Mouse (Mus musculus): Measurements from ENCODE around the gene Pakap. TPM values are rescaled to one million over a fixed set of nuclear protein-coding genes. Genes with fewer than 3 reads are reported as not detected.

Pakap gene
- polyA plus RNA-seq, 1 experiment: not detected

GRCm38 (mm10) chr4:57832318-57832717 is 264.3 kb downstream of the Pakap start:
- Histone ChIP-seq H3K27ac (ENCODE audit: insufficient read depth, low read depth, low read length) (no peak overlapping the region), H3K4me3 (ENCODE audit: insufficient read depth, low read length) (no peak overlapping the region), H3K4me1 (ENCODE audit: control insufficient read depth, insufficient read depth, low read length) (no peaks in the 10 kb centered on the region)
- TF ChIP-seq POLR2A (IDR thresholded peaks at IDR 0.05; ENCODE audit: borderline replicate concordance, low read depth, low read length): no peak
- TF ChIP-seq CTCF (IDR thresholded peaks at IDR 0.05; ENCODE audit: low read depth, low read length): no peak

DNA sequence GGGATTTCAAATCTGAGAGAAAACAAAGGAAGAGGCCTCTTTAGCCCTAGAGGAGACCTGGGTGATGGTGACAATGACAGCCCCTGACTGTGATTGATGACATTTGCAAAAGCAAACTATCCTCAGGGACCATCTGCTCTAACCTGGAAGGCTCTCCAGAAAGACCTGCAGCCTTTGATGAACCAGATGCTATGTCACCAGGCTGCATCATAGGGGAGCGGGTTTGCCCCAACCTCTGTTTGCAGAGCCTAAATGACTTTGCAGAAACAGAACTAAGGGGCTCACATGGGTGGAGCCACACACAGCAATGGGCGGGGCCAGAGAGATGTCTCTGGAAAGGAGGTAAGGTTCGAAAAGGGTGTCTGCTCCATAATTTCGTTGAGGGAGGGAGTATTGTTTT is 265.1 kb downstream of the Pakap start:
- H3K4me3 ChIP-seq (ENCODE audit: insufficient read depth, low read length): no peak overlapping the region
- H3K27ac ChIP-seq (ENCODE audit: insufficient read depth, low read depth, low read length): no peak overlapping the region
- no peaks in the 10 kb centered on the region for H3K4me1 ChIP-seq (ENCODE audit: control insufficient read depth, insufficient read depth, low read length)
- TF ChIP-seq CTCF (IDR thresholded peaks at IDR 0.05; ENCODE audit: low read depth, low read length) (no peak), POLR2A (IDR thresholded peaks at IDR 0.05; ENCODE audit: borderline replicate concordance, low read depth, low read length) (no peak)

DNA sequence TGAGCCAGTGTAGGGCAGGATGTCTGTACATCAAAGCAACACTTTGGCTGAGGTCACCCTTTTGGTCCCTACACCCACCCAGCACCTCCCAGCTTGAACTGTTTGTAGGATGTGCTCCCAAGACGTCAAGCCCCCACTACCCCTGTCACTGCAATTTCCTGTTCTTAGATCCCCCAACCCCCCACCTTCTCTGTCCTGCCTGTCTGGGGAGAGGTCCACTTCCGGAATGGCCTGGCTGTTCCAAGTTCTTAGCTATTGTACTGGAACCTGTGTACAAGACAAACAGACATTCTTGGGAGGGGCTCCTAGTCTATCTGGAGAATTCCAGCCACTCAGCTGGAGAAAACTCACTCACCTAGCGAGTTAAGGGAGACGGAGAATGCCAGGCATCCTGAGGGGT is 266.2 kb downstream of the Pakap start:
- H3K27ac ChIP-seq (ENCODE audit: insufficient read depth, low read depth, low read length): no peak overlapping the region
- H3K4me1 ChIP-seq (ENCODE audit: control insufficient read depth, insufficient read depth, low read length): no peaks in the 10 kb centered on the region
- no peak overlapping the region for H3K4me3 ChIP-seq (ENCODE audit: insufficient read depth, low read length)
- TF ChIP-seq CTCF (IDR thresholded peaks at IDR 0.05; ENCODE audit: low read depth, low read length) (no peak), POLR2A (IDR thresholded peaks at IDR 0.05; ENCODE audit: borderline replicate concordance, low read depth, low read length) (no peak)

DNA sequence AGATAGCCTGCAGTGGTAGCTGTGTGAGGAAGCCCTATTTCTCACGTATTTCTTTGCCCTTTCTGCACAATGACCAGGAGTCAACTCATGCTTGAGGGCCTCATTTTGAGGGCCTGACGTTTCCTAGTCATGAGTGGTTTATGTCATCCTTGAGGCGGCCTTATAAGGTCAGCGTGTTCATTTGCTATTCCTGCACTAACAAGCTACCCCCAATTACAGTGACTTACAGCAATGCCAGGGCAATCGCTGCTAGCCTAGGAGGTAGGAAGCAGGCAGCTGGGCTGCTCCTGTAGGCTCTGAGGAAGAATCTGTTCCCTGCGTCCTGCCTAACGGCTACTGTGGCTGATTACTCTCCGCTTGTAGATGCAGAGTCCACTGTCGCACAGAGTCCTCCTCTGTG is 269.1 kb downstream of the Pakap start:
- H3K27ac ChIP-seq (ENCODE audit: insufficient read depth, low read depth, low read length): no peak overlapping the region

DNA sequence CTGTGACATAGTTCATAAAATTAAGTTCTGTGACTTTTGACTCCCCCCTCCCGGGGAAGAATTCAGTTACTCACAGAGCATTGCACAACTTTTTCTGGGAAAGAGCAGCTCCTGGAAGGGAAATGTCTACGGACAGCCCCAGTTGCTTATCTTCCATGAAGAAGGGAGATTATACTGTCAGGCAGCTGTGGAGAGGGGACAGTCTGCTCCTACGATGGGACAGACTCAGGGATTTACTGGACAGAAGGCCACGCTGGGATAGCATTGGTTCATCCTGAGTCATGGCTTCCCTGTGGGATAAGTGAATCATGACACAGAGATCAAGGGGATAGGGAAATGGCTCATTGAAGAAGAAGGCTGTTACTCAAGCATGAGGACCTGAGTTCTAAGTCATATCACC is 271.4 kb downstream of the Pakap start:
- Histone ChIP-seq H3K4me1 (ENCODE audit: control insufficient read depth, insufficient read depth, low read length) (no peaks in the 10 kb centered on the region), H3K4me3 (ENCODE audit: insufficient read depth, low read length) (no peak overlapping the region), H3K27ac (ENCODE audit: insufficient read depth, low read depth, low read length) (no peak overlapping the region)
- TF ChIP-seq POLR2A (IDR thresholded peaks at IDR 0.05; ENCODE audit: borderline replicate concordance, low read depth, low read length) (no peak), CTCF (IDR thresholded peaks at IDR 0.05; ENCODE audit: low read depth, low read length) (no peak)

More for the DNA sequence above, 269.1 kb downstream of the Pakap start:
- TF ChIP-seq CTCF (IDR thresholded peaks at IDR 0.05; ENCODE audit: low read depth, low read length) (no peak), POLR2A (IDR thresholded peaks at IDR 0.05; ENCODE audit: borderline replicate concordance, low read depth, low read length) (no peak)
- H3K4me1 ChIP-seq (ENCODE audit: control insufficient read depth, insufficient read depth, low read length): no peaks in the 10 kb centered on the region
- no peak overlapping the region for H3K4me3 ChIP-seq (ENCODE audit: insufficient read depth, low read length)

GRCm38 (mm10) chr4:57841911-57842310 is 273.9 kb downstream of the Pakap start:
- H3K4me3 ChIP-seq (ENCODE audit: insufficient read depth, low read length): no peak overlapping the region
- H3K27ac ChIP-seq (ENCODE audit: insufficient read depth, low read depth, low read length): no peak overlapping the region
- TF ChIP-seq CTCF (IDR thresholded peaks at IDR 0.05; ENCODE audit: low read depth, low read length) (no peak), POLR2A (IDR thresholded peaks at IDR 0.05; ENCODE audit: borderline replicate concordance, low read depth, low read length) (no peak)
- no peaks in the 10 kb centered on the region for H3K4me1 ChIP-seq (ENCODE audit: control insufficient read depth, insufficient read depth, low read length)

GRCm38 (mm10) chr4:57842472-57843305 is 274.7 kb downstream of the Pakap start:
- TF ChIP-seq CTCF (IDR thresholded peaks at IDR 0.05; ENCODE audit: low read depth, low read length) (no peak), POLR2A (IDR thresholded peaks at IDR 0.05; ENCODE audit: borderline replicate concordance, low read depth, low read length) (no peak)
- no peaks in the 10 kb centered on the region for H3K4me1 ChIP-seq (ENCODE audit: control insufficient read depth, insufficient read depth, low read length)
- H3K4me3 ChIP-seq (ENCODE audit: insufficient read depth, low read length): no peak overlapping the region
- H3K27ac ChIP-seq (ENCODE audit: insufficient read depth, low read depth, low read length): no peak overlapping the region

- no peak overlapping the region for H3K4me3 ChIP-seq (ENCODE audit: insufficient read depth, low read length)
- no peak overlapping the region for H3K27ac ChIP-seq (ENCODE audit: insufficient read depth, low read depth, low read length)
- TF ChIP-seq POLR2A (IDR thresholded peaks at IDR 0.05; ENCODE audit: borderline replicate concordance, low read depth, low read length) (no peak), CTCF (IDR thresholded peaks at IDR 0.05; ENCODE audit: low read depth, low read length) (no peak)
- H3K4me1 ChIP-seq (ENCODE audit: control insufficient read depth, insufficient read depth, low read length): no peaks in the 10 kb centered on the region
Measured at GRCm38 (mm10) chr4:57845031-57845431, 277.1 kb downstream of the Pakap start.

DNA sequence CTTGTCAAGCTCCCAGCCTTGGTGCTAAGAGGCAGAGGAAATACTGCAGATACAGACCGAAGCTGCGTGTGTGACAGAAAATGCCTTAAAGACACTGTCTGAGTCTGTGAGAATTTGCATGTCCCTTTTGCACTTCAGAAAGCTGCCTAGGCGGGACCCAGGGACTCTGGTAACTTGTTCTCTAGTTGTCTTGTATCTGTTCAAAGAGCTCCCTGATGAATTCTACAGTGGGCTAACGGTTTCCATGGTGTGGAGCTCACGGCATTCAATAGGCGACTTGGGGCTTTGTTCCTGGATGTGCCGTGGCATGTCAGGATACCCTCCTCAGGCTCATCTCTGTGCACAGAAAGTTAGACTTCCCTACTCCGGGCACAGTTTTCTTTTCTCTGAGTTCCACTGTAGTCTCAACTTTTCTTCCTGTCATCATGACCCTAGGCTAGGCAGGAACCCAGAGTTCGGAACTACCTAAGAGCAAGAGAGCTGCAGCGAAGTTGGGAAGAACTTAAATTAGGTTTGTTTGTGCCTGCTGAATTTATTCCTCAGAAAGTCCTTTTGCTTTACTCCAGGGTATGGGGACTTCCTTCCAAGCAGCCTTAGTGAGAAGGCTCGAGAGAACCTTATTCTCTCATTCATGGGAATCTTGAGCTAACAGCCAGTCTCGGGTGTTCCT is 277.7 kb downstream of the Pakap start:
- Histone ChIP-seq H3K4me1 (ENCODE audit: control insufficient read depth, insufficient read depth, low read length) (no peaks in the 10 kb centered on the region), H3K4me3 (ENCODE audit: insufficient read depth, low read length) (no peak overlapping the region), H3K27ac (ENCODE audit: insufficient read depth, low read depth, low read length) (no peak overlapping the region)
- no peak for TF ChIP-seq CTCF (IDR thresholded peaks at IDR 0.05; ENCODE audit: low read depth, low read length)
- TF ChIP-seq POLR2A (IDR thresholded peaks at IDR 0.05; ENCODE audit: borderline replicate concordance, low read depth, low read length): no peak

DNA sequence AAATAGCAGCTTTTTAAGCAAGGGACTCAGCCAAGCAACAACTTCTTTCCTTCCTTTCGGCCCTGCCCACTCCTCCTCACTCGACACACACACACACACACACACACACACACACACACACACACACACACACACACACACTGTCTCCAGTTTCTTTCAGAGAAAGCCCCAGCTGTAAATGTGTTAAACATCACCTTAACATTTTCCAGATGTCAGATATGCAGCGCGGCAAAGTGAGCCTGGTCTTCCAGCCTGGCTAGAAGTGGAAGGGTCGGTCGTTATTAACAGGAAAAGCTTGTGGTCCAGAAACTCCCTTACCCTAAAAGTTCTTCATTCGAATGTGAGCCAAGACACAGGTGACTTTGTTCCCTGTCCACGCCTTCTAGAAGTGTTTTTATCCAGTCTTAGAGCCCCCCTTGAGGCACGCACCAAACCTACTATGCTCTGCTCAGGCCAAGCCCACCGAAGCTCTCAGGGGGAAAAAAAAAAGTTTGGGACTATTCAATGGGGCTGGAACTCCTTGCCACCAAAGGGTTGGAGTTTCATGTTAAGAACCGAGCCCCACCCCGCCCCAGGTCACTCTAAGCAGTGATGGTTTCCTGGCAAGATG is 278.5 kb downstream of the Pakap start:
- H3K4me3 ChIP-seq (ENCODE audit: insufficient read depth, low read length): no peak overlapping the region
- no peaks in the 10 kb centered on the region for H3K4me1 ChIP-seq (ENCODE audit: control insufficient read depth, insufficient read depth, low read length)
- TF ChIP-seq POLR2A (IDR thresholded peaks at IDR 0.05; ENCODE audit: borderline replicate concordance, low read depth, low read length): no peak
- no peak for TF ChIP-seq CTCF (IDR thresholded peaks at IDR 0.05; ENCODE audit: low read depth, low read length)
- H3K27ac ChIP-seq (ENCODE audit: insufficient read depth, low read depth, low read length): no peak overlapping the region

All from bone marrow macrophage, adult 2 months (primary cell).